Mouse (Mus musculus) activated CD4-positive, CD25-positive, alpha-beta regulatory T cell (primary cell): ENCODE results near the gene Fam72a. TPM values are rescaled to one million over a fixed set of nuclear protein-coding genes. Genes with fewer than 3 reads are reported as not detected.

Experiments
- polyA plus RNA-seq, 2 experiments: library from polyadenylated mRNA; unstranded; fragments of 100-300 nt; shearing (Covaris generic); gene quantifications; one replicate each; pipeline ENCODE4 v1.2.1; 2017

Fam72a gene
- 1 to 10 TPM in 1 of 2 experiments, under 1 TPM in 1; 0.81 to 1.0 TPM for polyA plus RNA-seq

GRCm38 (mm10) chr1:131527281-131528080 is at the start of gene Fam72a, which contains the start of gene Srgap2:
Gene Fam72a, plus strand, starts transcription at chr1:131527903.
Gene Srgap2, minus strand, starts transcription at chr1:131527352.

Other genes with a start within 250 kb of the Fam72a start
- gene Ikbke, start 248.3 kb upstream of the Fam72a start, polyA plus RNA-seq: 100 to 1,000 TPM; 147 to 198 TPM
- gene Srgap2, start 551 bp upstream of the Fam72a start, polyA plus RNA-seq: 10 to 100 TPM; 29.4 to 39.3 TPM
- gene Avpr1b, start 71.3 kb downstream of the Fam72a start, polyA plus RNA-seq: under 1 TPM in 1 of 2 experiments, not detected in 1; 0.14 TPM
- gene Ctse, start 110.4 kb downstream of the Fam72a start, polyA plus RNA-seq: 100 to 1,000 TPM in 1 of 2 experiments, 10 to 100 TPM in 1; 18.0 to 405 TPM
- gene Rab7b, start 160.8 kb downstream of the Fam72a start, polyA plus RNA-seq: under 1 TPM; 0.44 to 0.74 TPM
- under 1 TPM in 1 of 2 experiments, not detected in 1; 0.39 TPM for gene Slc26a9, start 216.1 kb downstream of the Fam72a start, polyA plus RNA-seq